Mouse (Mus musculus): Measurements from ENCODE around the gene Hoxc8. TPM values are rescaled to one million over a fixed set of nuclear protein-coding genes. Genes with fewer than 3 reads are reported as not detected.
A peak's percentile ranks its signal among the peaks of the same experiment; 100 is the strongest.

The Hoxc8 gene
- polyA plus RNA-seq, 1 experiment from 2014 or later, result 22.9 TPM

GRCm38 (mm10) chr15:103034807-103035547, 44.6 kb downstream of the Hoxc8 start:
- peak overlapping the region; percentile 94 for H3K27ac ChIP-seq
- H3K27me3 ChIP-seq (ENCODE audit: control insufficient read depth, insufficient read depth, low read length), result peaks cover 91% of the 10 kb centered on the region
- H3K36me3 ChIP-seq (replicated peaks; ENCODE audit: control insufficient read depth, insufficient read depth), result no peaks in the 10 kb centered on the region
- DNase-seq (ENCODE audit: low spot score) (no peak), ATAC-seq (ENCODE audit: low FRiP score) (peak; percentile 51)
- H3K9ac ChIP-seq, result peak overlapping the region; percentile 76
- peak overlapping the region; percentile 46 for H3K4me3 ChIP-seq (replicated peaks; ENCODE audit: low read length)
- peak overlapping the region; percentile 50 for H3K4me2 ChIP-seq (replicated peaks)
- H3K9me3 ChIP-seq (ENCODE audit: control insufficient read depth, low read length), result no peaks in the 10 kb centered on the region
- under 1% methylated on average over 34 of the region's 34 CpGs for WGBS
- H3K4me1 ChIP-seq (replicated peaks; ENCODE audit: control insufficient read depth, insufficient read depth, low read length), result no peaks in the 10 kb centered on the region; the same call in 1 of the 2 replicates

- Histone ChIP-seq H3K4me3 (replicated peaks; ENCODE audit: low read length) (peak overlapping the region; percentile 46), H3K36me3 (replicated peaks; ENCODE audit: control insufficient read depth, insufficient read depth) (no peaks in the 10 kb centered on the region), H3K27ac (peak overlapping the region; percentile 94), H3K27me3 (ENCODE audit: control insufficient read depth, insufficient read depth, low read length) (peaks cover 91% of the 10 kb centered on the region), H3K4me1 (replicated peaks; ENCODE audit: control insufficient read depth, insufficient read depth, low read length) (no peaks in the 10 kb centered on the region; the same call in 1 of the 2 replicates), H3K9ac (peak overlapping the region; percentile 76), H3K9me3 (ENCODE audit: control insufficient read depth, low read length) (no peaks in the 10 kb centered on the region), H3K4me2 (replicated peaks) (peak overlapping the region; percentile 50)
- DNase-seq (ENCODE audit: low spot score) (no peak), ATAC-seq (ENCODE audit: low FRiP score) (no peak)
- 1% methylated on average over 14 of the region's 14 CpGs for WGBS
These were observed 45.1 kb downstream of the Hoxc8 start for GRCm38 (mm10) chr15:103035548-103035881.

GRCm38 (mm10) chr15:103037579-103037978, 47.2 kb downstream of the Hoxc8 start:
- ATAC-seq (ENCODE audit: low FRiP score) (no peak), DNase-seq (ENCODE audit: low spot score) (no peak)
- peak overlapping the region; percentile 50 for H3K4me2 ChIP-seq (replicated peaks)
- peak overlapping the region; percentile 76 for H3K9ac ChIP-seq
- peak overlapping the region; percentile 79 for H3K27ac ChIP-seq
- no peaks in the 10 kb centered on the region for H3K36me3 ChIP-seq (replicated peaks; ENCODE audit: control insufficient read depth, insufficient read depth)
- peaks cover 92% of the 10 kb centered on the region for H3K27me3 ChIP-seq (ENCODE audit: control insufficient read depth, insufficient read depth, low read length)
- no peaks in the 10 kb centered on the region for H3K9me3 ChIP-seq (ENCODE audit: control insufficient read depth, low read length)
- peaks cover 15% of the 10 kb centered on the region for H3K4me1 ChIP-seq (replicated peaks; ENCODE audit: control insufficient read depth, insufficient read depth, low read length)
- peak overlapping the region; percentile 46 for H3K4me3 ChIP-seq (replicated peaks; ENCODE audit: low read length)
- 17% methylated on average over 1 of the region's 1 CpGs for WGBS

GRCm38 (mm10) chr15:103038701-103039480, 48.5 kb downstream of the Hoxc8 start:
- Histone ChIP-seq H3K36me3 (replicated peaks; ENCODE audit: control insufficient read depth, insufficient read depth) (no peaks in the 10 kb centered on the region), H3K4me3 (replicated peaks; ENCODE audit: low read length) (peak overlapping the region; percentile 46), H3K4me1 (replicated peaks; ENCODE audit: control insufficient read depth, insufficient read depth, low read length) (peaks cover 15% of the 10 kb centered on the region), H3K27me3 (ENCODE audit: control insufficient read depth, insufficient read depth, low read length) (peaks cover 94% of the 10 kb centered on the region), H3K4me2 (replicated peaks) (peak overlapping the region; percentile 50), H3K9me3 (ENCODE audit: control insufficient read depth, low read length) (no peaks in the 10 kb centered on the region), H3K9ac (peak overlapping the region; percentile 76), H3K27ac (peak overlapping the region; percentile 79)
- WGBS, result 6% methylated on average over 10 of the region's 10 CpGs
- DNase-seq (ENCODE audit: low spot score), result no peak
- no peak for ATAC-seq (ENCODE audit: low FRiP score)

- 3% methylated on average over 3 of the region's 3 CpGs for WGBS
- DNase-seq (ENCODE audit: low spot score) (no peak), ATAC-seq (ENCODE audit: low FRiP score) (no peak)
- Histone ChIP-seq H3K4me1 (replicated peaks; ENCODE audit: control insufficient read depth, insufficient read depth, low read length) (peaks cover 15% of the 10 kb centered on the region), H3K4me3 (replicated peaks; ENCODE audit: low read length) (peak overlapping the region; percentile 46), H3K9ac (peak overlapping the region; percentile 76), H3K4me2 (replicated peaks) (peak overlapping the region; percentile 50), H3K9me3 (ENCODE audit: control insufficient read depth, low read length) (no peaks in the 10 kb centered on the region), H3K27ac (peak overlapping the region; percentile 79), H3K36me3 (replicated peaks; ENCODE audit: control insufficient read depth, insufficient read depth) (no peaks in the 10 kb centered on the region), H3K27me3 (ENCODE audit: control insufficient read depth, insufficient read depth, low read length) (peaks cover 94% of the 10 kb centered on the region)
These were observed 49.2 kb downstream of the Hoxc8 start for GRCm38 (mm10) chr15:103039609-103040008.

GRCm38 (mm10) chr15:103040601-103041000, 50.2 kb downstream of the Hoxc8 start:
- Histone ChIP-seq H3K36me3 (replicated peaks; ENCODE audit: control insufficient read depth, insufficient read depth) (no peaks in the 10 kb centered on the region), H3K27me3 (ENCODE audit: control insufficient read depth, insufficient read depth, low read length) (peaks cover 96% of the 10 kb centered on the region), H3K9me3 (ENCODE audit: control insufficient read depth, low read length) (no peaks in the 10 kb centered on the region), H3K4me3 (replicated peaks; ENCODE audit: low read length) (peak overlapping the region; percentile 46), H3K4me2 (replicated peaks) (peak overlapping the region; percentile 50), H3K9ac (peak overlapping the region; percentile 76), H3K4me1 (replicated peaks; ENCODE audit: control insufficient read depth, insufficient read depth, low read length) (peaks cover 15% of the 10 kb centered on the region), H3K27ac (peak overlapping the region; percentile 79)
- 6% methylated on average over 11 of the region's 12 CpGs for WGBS
- DNase-seq (ENCODE audit: low spot score), result no peak
- ATAC-seq (ENCODE audit: low FRiP score), result no peak

- ATAC-seq (ENCODE audit: low FRiP score), result no peak
- H3K27me3 ChIP-seq (ENCODE audit: control insufficient read depth, insufficient read depth, low read length), result peaks cover 96% of the 10 kb centered on the region
- 0 out of 2 replicates have a peak overlapping the region, but pooled peaks have one; percentile 76 for H3K9ac ChIP-seq
- 13% methylated on average over 5 of the region's 5 CpGs for WGBS
- H3K9me3 ChIP-seq (ENCODE audit: control insufficient read depth, low read length), result no peaks in the 10 kb centered on the region
- peak overlapping the region; percentile 46 for H3K4me3 ChIP-seq (replicated peaks; ENCODE audit: low read length)
- peaks cover 15% of the 10 kb centered on the region for H3K4me1 ChIP-seq (replicated peaks; ENCODE audit: control insufficient read depth, insufficient read depth, low read length)
- H3K36me3 ChIP-seq (replicated peaks; ENCODE audit: control insufficient read depth, insufficient read depth), result no peaks in the 10 kb centered on the region
- peak overlapping the region; percentile 50 for H3K4me2 ChIP-seq (replicated peaks)
- peak overlapping the region; percentile 79; the same call in 1 of the 2 replicates for H3K27ac ChIP-seq
- DNase-seq (ENCODE audit: low spot score), result no peak
These were observed 51.2 kb downstream of the Hoxc8 start for GRCm38 (mm10) chr15:103041613-103042012.

GRCm38 (mm10) chr15:103042209-103042608, 51.8 kb downstream of the Hoxc8 start:
- DNase-seq (ENCODE audit: low spot score) (no peak), ATAC-seq (ENCODE audit: low FRiP score) (0 out of 2 replicates have a peak, but pooled peaks have one; percentile 21)
- H3K4me1 ChIP-seq (replicated peaks; ENCODE audit: control insufficient read depth, insufficient read depth, low read length), result peaks cover 15% of the 10 kb centered on the region
- no peaks in the 10 kb centered on the region for H3K36me3 ChIP-seq (replicated peaks; ENCODE audit: control insufficient read depth, insufficient read depth)
- H3K27ac ChIP-seq, result peak overlapping the region; percentile 45; the same call in 1 of the 2 replicates
- peaks cover 95% of the 10 kb centered on the region for H3K27me3 ChIP-seq (ENCODE audit: control insufficient read depth, insufficient read depth, low read length)
- 0 out of 2 replicates have a peak overlapping the region, but pooled peaks have one; percentile 76 for H3K9ac ChIP-seq
- no peak overlapping the region for H3K4me3 ChIP-seq (replicated peaks; ENCODE audit: low read length)
- H3K4me2 ChIP-seq (replicated peaks), result peak overlapping the region; percentile 50
- no peaks in the 10 kb centered on the region for H3K9me3 ChIP-seq (ENCODE audit: control insufficient read depth, low read length)
- 23% methylated on average over 1 of the region's 1 CpGs for WGBS
